Mouse (Mus musculus): ENCODE measurements around the gene Srcin1.

DNA sequence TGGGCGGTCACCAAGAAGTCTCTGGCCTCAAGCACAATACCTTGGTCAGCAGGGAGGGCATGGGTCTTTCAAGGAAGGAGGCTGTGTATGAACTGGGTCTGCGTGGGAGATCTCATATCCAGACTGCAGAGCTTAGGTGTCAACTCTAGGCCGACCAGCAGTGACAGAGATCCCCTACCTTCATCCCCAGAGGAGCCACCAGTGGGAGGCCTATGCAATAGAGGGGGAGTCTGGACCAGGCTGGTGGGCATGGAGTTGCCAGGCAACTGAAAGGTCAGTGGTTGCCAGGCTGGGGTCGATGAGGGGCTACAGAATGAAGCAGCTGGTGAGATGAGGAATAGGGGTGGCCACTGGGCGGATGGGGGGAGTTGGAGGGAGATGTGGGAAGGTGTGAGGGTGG is 36.4 kb downstream of the Srcin1 start:
- TF ChIP-seq CTCF (IDR thresholded peaks at IDR 0.05; ENCODE audit: control insufficient read depth, insufficient read depth, insufficient read length) (no peak), MAX (IDR thresholded peaks at IDR 0.05) (no peak), USF1 (IDR thresholded peaks at IDR 0.05; ENCODE audit: low read depth) (no peak), CEBPB (IDR thresholded peaks at IDR 0.05; ENCODE audit: low read depth) (no peak), MYOG (IDR thresholded peaks at IDR 0.05; ENCODE audit: control insufficient read depth, extremely low read depth, insufficient read length) (no peak)

All from C2C12 (cell line).